Mouse (Mus musculus): ENCODE measurements at regions not wholly inside any gene's neighbourhood (a gene's known extent, or its start where the extent isn't known, plus 50 kb on each side); places are given as distances from the start of the nearest gene placed in this dataset.

GRCm38 (mm10) chr10:96188168-96188567 is 51.8 kb downstream of the Gm5426 start:
- Histone ChIP-seq H3K4me1 (ENCODE audit: control insufficient read depth, insufficient read depth, insufficient read length, low read length) (no peaks in the 10 kb centered on the region; the same call in 1 of the 2 replicates), H3K27me3 (ENCODE audit: control insufficient read depth, insufficient read depth, low read length) (no peaks in the 10 kb centered on the region), H3K27ac (ENCODE audit: insufficient read depth, low read depth, low read length) (no peak overlapping the region), H3K4me3 (ENCODE audit: low read depth, low read length) (no peak overlapping the region), H3K36me3 (ENCODE audit: control insufficient read depth, insufficient read depth, low read length) (no peaks in the 10 kb centered on the region)
- 30% methylated on average over 7 of the region's 7 CpGs for WGBS
- TF ChIP-seq POLR2A (IDR thresholded peaks at IDR 0.05; ENCODE audit: low read depth, low read length) (no peak), CTCF (IDR thresholded peaks at IDR 0.05; ENCODE audit: extremely low read depth, insufficient read length, insufficient replicate concordance, low read depth, low read length) (no peak)

- TF ChIP-seq POLR2A (IDR thresholded peaks at IDR 0.05; ENCODE audit: low read depth, low read length) (no peak), CTCF (IDR thresholded peaks at IDR 0.05; ENCODE audit: extremely low read depth, insufficient read length, insufficient replicate concordance, low read depth, low read length) (no peak)
- no peaks in the 10 kb centered on the region for H3K27me3 ChIP-seq (ENCODE audit: control insufficient read depth, insufficient read depth, low read length)
- no peak overlapping the region for H3K4me3 ChIP-seq (ENCODE audit: low read depth, low read length)
- WGBS, result 75% methylated on average over 10 of the region's 10 CpGs
- H3K27ac ChIP-seq (ENCODE audit: insufficient read depth, low read depth, low read length), result no peak overlapping the region
- H3K36me3 ChIP-seq (ENCODE audit: control insufficient read depth, insufficient read depth, low read length), result no peaks in the 10 kb centered on the region
- no peaks in the 10 kb centered on the region; the same call in 1 of the 2 replicates for H3K4me1 ChIP-seq (ENCODE audit: control insufficient read depth, insufficient read depth, insufficient read length, low read length)
Measured at GRCm38 (mm10) chr10:96190168-96190987, 54.0 kb downstream of the Gm5426 start.

- no peak for TF ChIP-seq CTCF (IDR thresholded peaks at IDR 0.05; ENCODE audit: extremely low read depth, insufficient read length, insufficient replicate concordance, low read depth, low read length)
- TF ChIP-seq POLR2A (IDR thresholded peaks at IDR 0.05; ENCODE audit: low read depth, low read length), result no peak
- Histone ChIP-seq H3K27ac (ENCODE audit: insufficient read depth, low read depth, low read length) (peak overlapping the region; percentile 11), H3K36me3 (ENCODE audit: control insufficient read depth, insufficient read depth, low read length) (no peaks in the 10 kb centered on the region), H3K4me3 (ENCODE audit: low read depth, low read length) (peak overlapping the region; percentile 21), H3K4me1 (ENCODE audit: control insufficient read depth, insufficient read depth, insufficient read length, low read length) (peaks cover 7% of the 10 kb centered on the region; the same call in 1 of the 2 replicates), H3K27me3 (ENCODE audit: control insufficient read depth, insufficient read depth, low read length) (no peaks in the 10 kb centered on the region)
- WGBS, result 39% methylated on average over 27 of the region's 27 CpGs
Measured at GRCm38 (mm10) chr10:96200932-96201641, 64.7 kb downstream of the Gm5426 start.

- TF ChIP-seq CTCF (IDR thresholded peaks at IDR 0.05; ENCODE audit: extremely low read depth, insufficient read length, insufficient replicate concordance, low read depth, low read length), result no peak
- TF ChIP-seq POLR2A (IDR thresholded peaks at IDR 0.05; ENCODE audit: low read depth, low read length), result no peak
- WGBS, result 82% methylated on average over 6 of the region's 6 CpGs
- no peak overlapping the region for H3K27ac ChIP-seq (ENCODE audit: insufficient read depth, low read depth, low read length)
- no peaks in the 10 kb centered on the region for H3K27me3 ChIP-seq (ENCODE audit: control insufficient read depth, insufficient read depth, low read length)
- H3K4me1 ChIP-seq (ENCODE audit: control insufficient read depth, insufficient read depth, insufficient read length, low read length), result peaks cover 7% of the 10 kb centered on the region; the same call in 1 of the 2 replicates
- H3K4me3 ChIP-seq (ENCODE audit: low read depth, low read length), result no peak overlapping the region
- no peaks in the 10 kb centered on the region for H3K36me3 ChIP-seq (ENCODE audit: control insufficient read depth, insufficient read depth, low read length)
Measured at GRCm38 (mm10) chr10:96201891-96202290, 65.5 kb downstream of the Gm5426 start.

GRCm38 (mm10) chr10:96202871-96203270 is 66.5 kb downstream of the Gm5426 start:
- TF ChIP-seq CTCF (IDR thresholded peaks at IDR 0.05; ENCODE audit: extremely low read depth, insufficient read length, insufficient replicate concordance, low read depth, low read length) (no peak), POLR2A (IDR thresholded peaks at IDR 0.05; ENCODE audit: low read depth, low read length) (no peak)
- H3K27ac ChIP-seq (ENCODE audit: insufficient read depth, low read depth, low read length), result no peak overlapping the region
- peaks cover 7% of the 10 kb centered on the region; the same call in 1 of the 2 replicates for H3K4me1 ChIP-seq (ENCODE audit: control insufficient read depth, insufficient read depth, insufficient read length, low read length)
- H3K4me3 ChIP-seq (ENCODE audit: low read depth, low read length), result no peak overlapping the region
- no peaks in the 10 kb centered on the region for H3K27me3 ChIP-seq (ENCODE audit: control insufficient read depth, insufficient read depth, low read length)
- H3K36me3 ChIP-seq (ENCODE audit: control insufficient read depth, insufficient read depth, low read length), result no peaks in the 10 kb centered on the region

DNA sequence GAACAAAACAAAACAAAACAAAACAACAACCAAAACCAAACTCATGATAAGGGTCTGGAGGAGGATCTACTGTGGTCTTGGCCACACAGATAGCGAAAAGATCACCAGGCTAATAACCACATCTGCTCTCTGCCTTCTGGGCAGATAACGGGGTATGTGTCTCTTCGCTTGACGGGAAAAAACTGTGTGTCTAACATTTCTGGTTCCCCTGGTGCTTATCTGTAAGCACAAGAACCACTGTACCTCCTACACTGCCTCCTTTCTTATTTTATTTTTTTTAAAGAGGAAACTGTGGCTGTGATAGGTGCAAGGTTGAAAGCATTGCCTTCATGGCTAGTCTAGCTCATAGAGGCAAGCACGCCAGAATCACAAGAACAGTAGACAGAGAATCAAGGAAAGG is 67.8 kb downstream of the Gm5426 start:
- peak overlapping the region; percentile 49; the same call in 1 of the 2 replicates for H3K27ac ChIP-seq (ENCODE audit: insufficient read depth, low read depth, low read length)
- no peaks in the 10 kb centered on the region for H3K27me3 ChIP-seq (ENCODE audit: control insufficient read depth, insufficient read depth, low read length)
- no peak overlapping the region for H3K4me3 ChIP-seq (ENCODE audit: low read depth, low read length)
- WGBS, result 88% methylated on average over 5 of the region's 5 CpGs
- no peak for TF ChIP-seq POLR2A (IDR thresholded peaks at IDR 0.05; ENCODE audit: low read depth, low read length)
- TF ChIP-seq CTCF (IDR thresholded peaks at IDR 0.05; ENCODE audit: extremely low read depth, insufficient read length, insufficient replicate concordance, low read depth, low read length), result no peak
- no peaks in the 10 kb centered on the region for H3K36me3 ChIP-seq (ENCODE audit: control insufficient read depth, insufficient read depth, low read length)
- H3K4me1 ChIP-seq (ENCODE audit: control insufficient read depth, insufficient read depth, insufficient read length, low read length), result peaks cover 7% of the 10 kb centered on the region; the same call in 1 of the 2 replicates

GRCm38 (mm10) chr10:96209171-96209570 is 72.8 kb downstream of the Gm5426 start:
- no peak overlapping the region for H3K4me3 ChIP-seq (ENCODE audit: low read depth, low read length)
- H3K36me3 ChIP-seq (ENCODE audit: control insufficient read depth, insufficient read depth, low read length), result no peaks in the 10 kb centered on the region
- no peaks in the 10 kb centered on the region for H3K27me3 ChIP-seq (ENCODE audit: control insufficient read depth, insufficient read depth, low read length)
- WGBS, result 89% methylated on average over 5 of the region's 5 CpGs
- no peak for TF ChIP-seq CTCF (IDR thresholded peaks at IDR 0.05; ENCODE audit: extremely low read depth, insufficient read length, insufficient replicate concordance, low read depth, low read length)
- TF ChIP-seq POLR2A (IDR thresholded peaks at IDR 0.05; ENCODE audit: low read depth, low read length), result no peak
- no peak overlapping the region for H3K27ac ChIP-seq (ENCODE audit: insufficient read depth, low read depth, low read length)
- peaks cover 2% of the 10 kb centered on the region; the same call in 1 of the 2 replicates for H3K4me1 ChIP-seq (ENCODE audit: control insufficient read depth, insufficient read depth, insufficient read length, low read length)
